Mouse (Mus musculus): ENCODE measurements around the gene Gm42906.

Gene Gm42906

GRCm38 (mm10) chr5:151428113-151428756 is at the start of gene Gm42906:
Gene Gm42906 (minus strand): TSS chr5:151428163.
- DNase-seq (ENCODE audit: low spot score): no peak

- DNase-seq (ENCODE audit: low spot score): no peak
Measured at GRCm38 (mm10) chr5:151445695-151446094, 17.7 kb upstream of the Gm42906 start.

GRCm38 (mm10) chr5:151435106-151435505 is 7.1 kb upstream of the Gm42906 start:
- DNase-seq (ENCODE audit: low spot score): no peak

GRCm38 (mm10) chr5:151426466-151426865 is 1.5 kb downstream of the Gm42906 start:
- no peak for DNase-seq (ENCODE audit: low spot score)

- no peak for DNase-seq (ENCODE audit: low spot score)
Measured at GRCm38 (mm10) chr5:151422692-151423091, 5.3 kb downstream of the Gm42906 start.

GRCm38 (mm10) chr5:151421859-151422258 is 6.1 kb downstream of the Gm42906 start:
- DNase-seq (ENCODE audit: low spot score): no peak

- no peak for DNase-seq (ENCODE audit: low spot score)
Measured at GRCm38 (mm10) chr5:151418551-151418950, 9.4 kb downstream of the Gm42906 start.

- DNase-seq (ENCODE audit: low spot score): no peak
Measured at GRCm38 (mm10) chr5:151417421-151418038, 10.4 kb downstream of the Gm42906 start.

GRCm38 (mm10) chr5:151416988-151417387 is 11.0 kb downstream of the Gm42906 start:
- no peak for DNase-seq (ENCODE audit: low spot score)

GRCm38 (mm10) chr5:151413617-151414016 is 14.3 kb downstream of the Gm42906 start:
- no peak for DNase-seq (ENCODE audit: low spot score)

GRCm38 (mm10) chr5:151412666-151413463 is 15.1 kb downstream of the Gm42906 start:
- DNase-seq (ENCODE audit: low spot score): no peak

GRCm38 (mm10) chr5:151410006-151410405 is 18.0 kb downstream of the Gm42906 start:
- DNase-seq (ENCODE audit: low spot score): no peak

GRCm38 (mm10) chr5:151409282-151409681 is 18.7 kb downstream of the Gm42906 start:
- no peak for DNase-seq (ENCODE audit: low spot score)

- DNase-seq (ENCODE audit: low spot score): no peak
Measured at GRCm38 (mm10) chr5:151408124-151408900, 19.7 kb downstream of the Gm42906 start.

GRCm38 (mm10) chr5:151407493-151407892 is 20.5 kb downstream of the Gm42906 start:
- no peak for DNase-seq (ENCODE audit: low spot score)

- DNase-seq (ENCODE audit: low spot score): no peak
Measured at GRCm38 (mm10) chr5:151406276-151406675, 21.7 kb downstream of the Gm42906 start.

GRCm38 (mm10) chr5:151405314-151405903 is 22.6 kb downstream of the Gm42906 start:
- no peak for DNase-seq (ENCODE audit: low spot score)

- no peak for DNase-seq (ENCODE audit: low spot score)
Measured at GRCm38 (mm10) chr5:151403586-151403985, 24.4 kb downstream of the Gm42906 start.

- no peak for DNase-seq (ENCODE audit: low spot score)
Measured at GRCm38 (mm10) chr5:151400557-151400944, 27.4 kb downstream of the Gm42906 start.

GRCm38 (mm10) chr5:151399918-151400556 is 27.9 kb downstream of the Gm42906 start:
- DNase-seq (ENCODE audit: low spot score): no peak

- DNase-seq (ENCODE audit: low spot score): no peak
Measured at GRCm38 (mm10) chr5:151396119-151396518, 31.8 kb downstream of the Gm42906 start.
